Mouse (Mus musculus) erythroblast, embryonic 14.5 days (primary cell): ENCODE results near the gene Snx3. TPM values are rescaled to one million over a fixed set of nuclear protein-coding genes. Genes with fewer than 3 reads are reported as not detected.

Source experiments
- H3K27me3 ChIP-seq: 2 replicates; pipeline ENCODE4 v1.6.1; 2012; ENCODE audit warnings: inconsistent platforms; ENCODE audit not compliant: control insufficient read depth
- H3K36me3 ChIP-seq: 2 replicates; pipeline ENCODE4 v1.6.1; 2012; ENCODE audit warnings: mild to moderate bottlenecking, inconsistent platforms; ENCODE audit not compliant: control insufficient read depth
- H3K4me1 ChIP-seq: 2 replicates; pipeline ENCODE4 v1.6.1; 2012; ENCODE audit warnings: inconsistent platforms; ENCODE audit not compliant: control insufficient read depth
- H3K4me3 ChIP-seq: replicated peaks from 2 replicates; pipeline ENCODE3; 2012; ENCODE audit warnings: moderate library complexity, mild to moderate bottlenecking, inconsistent platforms
- H3K9me3 ChIP-seq: 2 replicates; pipeline ENCODE4 v1.6.1; 2012; ENCODE audit warnings: low read length, inconsistent platforms, mixed read lengths; ENCODE audit not compliant: control insufficient read depth
- GATA1 ChIP-seq: IDR thresholded peaks from 2 replicates; pipeline ENCODE4 v1.6.1; 2012; ENCODE audit warnings: low read length, inconsistent platforms, mixed read lengths
- TAL1 ChIP-seq: IDR thresholded peaks from 3 replicates; pipeline ENCODE4 v1.6.1; 2012; ENCODE audit warnings: low read length, inconsistent platforms, mixed read lengths
- polyA plus RNA-seq: library from polyadenylated mRNA; stranded (reverse); fragments of >175 nt; gene quantifications from 2 replicates; pipeline ENCODE4 v1.2.3, GENCODE M21; 2012

Gene Snx3
- 66.4 and 71.6 TPM in 2 replicates for polyA plus RNA-seq

DNA sequence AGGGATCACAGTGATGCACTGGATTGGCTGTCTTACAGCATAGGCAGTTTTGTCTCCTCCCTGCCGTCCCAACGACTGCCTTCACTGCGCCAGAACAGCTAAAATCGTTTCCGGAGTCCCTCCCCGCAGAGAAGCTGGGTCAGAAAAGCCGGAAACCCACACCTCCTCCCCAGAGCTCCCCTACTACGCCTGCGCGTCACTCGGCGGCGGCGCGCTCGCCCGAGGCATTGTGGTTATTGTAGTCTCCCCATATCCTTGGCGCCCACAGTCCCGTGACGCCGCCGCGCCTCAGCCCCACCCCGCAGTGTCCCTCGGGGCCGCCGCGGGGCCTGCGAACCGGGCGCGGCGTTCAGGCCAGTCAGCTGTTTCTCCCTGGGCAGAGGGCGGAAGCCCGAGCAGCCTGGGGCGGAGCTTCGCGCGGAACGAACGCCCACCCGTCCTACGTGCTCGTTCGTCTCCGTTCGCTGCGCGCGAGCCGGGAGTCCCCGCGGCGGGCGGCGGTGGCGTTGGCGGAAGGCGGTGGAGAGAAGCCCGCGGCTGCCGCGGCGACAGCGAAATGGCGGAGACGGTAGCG is at the start of gene Snx3:
TSS of gene Snx3 (plus strand) at position 256 of the 574 bp plus-strand sequence.
- H3K36me3 ChIP-seq, result peaks cover 27% of the 10 kb centered on the region
- H3K9me3 ChIP-seq, result no peaks in the 10 kb centered on the region
- H3K4me1 ChIP-seq, result peaks cover 64% of the 10 kb centered on the region
- no peak for TF ChIP-seq TAL1
- peak within 1 kb of the TSS; percentile 98 for H3K4me3 ChIP-seq
- H3K27me3 ChIP-seq, result no peaks in the 10 kb centered on the region

GRCm38 (mm10) chr10:42454266-42454665 is 47.6 kb upstream of the Snx3 start:
- no peaks in the 10 kb centered on the region for H3K27me3 ChIP-seq

GRCm38 (mm10) chr10:42454690-42455089 is 47.1 kb upstream of the Snx3 start:
- Histone ChIP-seq H3K9me3 (peaks cover 4% of the 10 kb centered on the region; the same call in 1 of the 2 replicates), H3K36me3 (peaks cover 2% of the 10 kb centered on the region), H3K27me3 (no peaks in the 10 kb centered on the region), H3K4me3 (no peak overlapping the region), H3K4me1 (no peaks in the 10 kb centered on the region)
- TF ChIP-seq GATA1, result no peak
- no peak for TF ChIP-seq TAL1

More at GRCm38 (mm10) chr10:42454266-42454665, 47.6 kb upstream of the Snx3 start:
- no peak for TF ChIP-seq GATA1
- no peak for TF ChIP-seq TAL1
- peaks cover 3% of the 10 kb centered on the region; the same call in 1 of the 2 replicates for H3K9me3 ChIP-seq
- no peak overlapping the region for H3K4me3 ChIP-seq
- H3K4me1 ChIP-seq, result no peaks in the 10 kb centered on the region
- H3K36me3 ChIP-seq, result no peaks in the 10 kb centered on the region; the same call in none of the 2 replicates

- TF ChIP-seq TAL1 (no peak), GATA1 (no peak)
- no peaks in the 10 kb centered on the region for H3K27me3 ChIP-seq
- no peak overlapping the region for H3K4me3 ChIP-seq
- H3K4me1 ChIP-seq, result no peaks in the 10 kb centered on the region
- H3K9me3 ChIP-seq, result peaks cover 5% of the 10 kb centered on the region; the same call in 1 of the 2 replicates
- peaks cover 3% of the 10 kb centered on the region for H3K36me3 ChIP-seq
These were observed 45.8 kb upstream of the Snx3 start for GRCm38 (mm10) chr10:42455981-42456380.

- Histone ChIP-seq H3K9me3 (peaks cover 5% of the 10 kb centered on the region; the same call in 1 of the 2 replicates), H3K36me3 (peaks cover 3% of the 10 kb centered on the region), H3K27me3 (no peaks in the 10 kb centered on the region), H3K4me1 (no peaks in the 10 kb centered on the region), H3K4me3 (no peak overlapping the region)
- no peak for TF ChIP-seq GATA1
- TF ChIP-seq TAL1, result no peak
These were observed 44.2 kb upstream of the Snx3 start for GRCm38 (mm10) chr10:42457557-42458191.

DNA sequence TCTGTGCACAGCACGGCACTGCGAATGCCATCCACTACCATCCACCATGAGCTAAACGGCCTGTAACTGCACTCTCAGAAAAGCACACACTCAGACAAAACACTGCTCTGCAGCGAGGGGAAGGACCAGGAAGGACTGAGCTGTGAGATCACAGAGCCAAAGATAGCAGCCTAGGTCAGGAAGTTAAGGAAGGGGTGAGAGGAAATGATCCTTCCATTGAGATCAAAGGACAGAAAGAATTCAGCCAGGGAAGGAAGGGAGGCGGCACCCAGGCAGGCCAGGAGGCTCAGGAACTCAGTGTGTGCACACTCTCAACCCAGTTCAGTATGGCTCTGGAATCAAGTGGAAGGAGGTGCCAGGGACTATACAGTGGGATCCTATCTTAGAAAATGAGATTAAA is 37.6 kb upstream of the Snx3 start:
- Histone ChIP-seq H3K4me3 (no peak overlapping the region), H3K27me3 (no peaks in the 10 kb centered on the region), H3K4me1 (peaks cover 15% of the 10 kb centered on the region), H3K9me3 (0 out of 2 replicates have a peak, but pooled peaks cover 2% of the 10 kb centered on the region), H3K36me3 (peaks cover 3% of the 10 kb centered on the region)
- TF ChIP-seq TAL1, result no peak
- TF ChIP-seq GATA1, result no peak

- peaks cover under 1% of the 10 kb centered on the region; the same call in 1 of the 2 replicates for H3K36me3 ChIP-seq
- TF ChIP-seq GATA1 (no peak), TAL1 (no peak)
- H3K4me1 ChIP-seq, result peaks cover 15% of the 10 kb centered on the region
- H3K4me3 ChIP-seq, result no peak overlapping the region
- no peaks in the 10 kb centered on the region for H3K27me3 ChIP-seq
- H3K9me3 ChIP-seq, result no peaks in the 10 kb centered on the region
These were observed 37.0 kb upstream of the Snx3 start for GRCm38 (mm10) chr10:42464805-42465204.

DNA sequence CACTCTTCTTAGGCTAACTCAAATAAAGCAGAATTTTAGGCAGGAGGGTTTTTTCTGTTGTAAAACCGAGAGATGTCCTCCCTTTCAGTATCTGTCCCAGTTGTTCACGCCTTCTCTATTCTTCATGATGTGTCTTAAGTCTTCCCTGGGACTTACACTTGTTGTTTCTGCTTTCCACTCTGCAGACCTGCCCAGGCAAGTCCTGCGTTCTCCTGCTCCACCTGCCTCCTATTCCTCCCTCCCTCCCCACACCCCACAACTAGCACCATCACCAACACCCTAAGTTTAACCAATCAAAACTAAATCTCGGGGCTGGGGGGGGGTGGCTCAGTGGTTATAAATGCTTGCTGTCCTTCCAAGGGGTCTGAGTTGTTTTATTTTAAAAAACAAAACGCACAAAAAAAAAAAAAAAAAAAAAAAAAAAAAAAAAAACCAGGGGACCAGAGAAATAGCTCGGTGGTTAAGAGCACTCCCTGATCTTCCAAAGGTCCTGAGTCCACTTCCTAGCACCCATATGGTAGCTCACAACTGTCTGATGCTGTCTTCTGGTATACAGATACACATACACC is 26.8 kb upstream of the Snx3 start:
- no peak for TF ChIP-seq GATA1
- no peak for TF ChIP-seq TAL1
- Histone ChIP-seq H3K9me3 (peaks cover 10% of the 10 kb centered on the region), H3K4me3 (no peak overlapping the region), H3K36me3 (peaks cover 13% of the 10 kb centered on the region), H3K4me1 (peaks cover 37% of the 10 kb centered on the region), H3K27me3 (no peaks in the 10 kb centered on the region)

GRCm38 (mm10) chr10:42476774-42477475 is 24.9 kb upstream of the Snx3 start:
- no peaks in the 10 kb centered on the region for H3K27me3 ChIP-seq
- peaks cover 54% of the 10 kb centered on the region for H3K4me1 ChIP-seq
- TF ChIP-seq GATA1 (no peak), TAL1 (no peak)
- peak overlapping the region; percentile 96 for H3K4me3 ChIP-seq
- H3K9me3 ChIP-seq, result peaks cover 7% of the 10 kb centered on the region
- H3K36me3 ChIP-seq, result peaks cover 4% of the 10 kb centered on the region
